Mouse (Mus musculus): ENCODE data around the gene Hecw1. TPM values are rescaled to one million over a fixed set of nuclear protein-coding genes. Genes with fewer than 3 reads are reported as not detected.

Hecw1 gene
- polyA plus RNA-seq, 1 experiment from 2014 or later: 0.12 TPM

- Histone ChIP-seq H3K4me3 (ENCODE audit: low read depth, low read length) (no peak overlapping the region), H3K27ac (ENCODE audit: low read depth) (no peak overlapping the region), H3K4me2 (no peak overlapping the region), H3K4me1 (ENCODE audit: insufficient read depth) (no peaks in the 10 kb centered on the region), H3K27me3 (ENCODE audit: insufficient read depth, low read length) (no peaks in the 10 kb centered on the region), H3K9ac (no peak overlapping the region), H3K36me3 (ENCODE audit: insufficient read depth) (no peaks in the 10 kb centered on the region), H3K9me3 (ENCODE audit: low read depth, low read length) (no peaks in the 10 kb centered on the region)
- DNase-seq (no peak), ATAC-seq (ENCODE audit: insufficient read depth) (no peak)
- TF ChIP-seq CTCF (IDR thresholded peaks at IDR 0.05; ENCODE audit: low read depth): no peak
- 74% methylated on average over 1 of the region's 1 CpGs for WGBS
Measured at GRCm38 (mm10) chr13:14471121-14471520, 51.9 kb downstream of the Hecw1 start.

GRCm38 (mm10) chr13:14467517-14467916 lies 55.5 kb downstream of the Hecw1 start:
- DNase-seq: no peak
- H3K27ac ChIP-seq (ENCODE audit: low read depth): no peak overlapping the region
- no peak for TF ChIP-seq CTCF (IDR thresholded peaks at IDR 0.05; ENCODE audit: low read depth)
- no peaks in the 10 kb centered on the region for H3K9me3 ChIP-seq (ENCODE audit: low read depth, low read length)
- no peak overlapping the region for H3K9ac ChIP-seq
- no peak overlapping the region for H3K4me3 ChIP-seq (ENCODE audit: low read depth, low read length)
- WGBS: 66% methylated on average over 3 of the region's 3 CpGs
- H3K27me3 ChIP-seq (ENCODE audit: insufficient read depth, low read length): no peaks in the 10 kb centered on the region
- no peak overlapping the region for H3K4me2 ChIP-seq
- no peaks in the 10 kb centered on the region for H3K4me1 ChIP-seq (ENCODE audit: insufficient read depth)
- H3K36me3 ChIP-seq (ENCODE audit: insufficient read depth): no peaks in the 10 kb centered on the region
- no peak for ATAC-seq (ENCODE audit: insufficient read depth)

- Histone ChIP-seq H3K4me1 (ENCODE audit: insufficient read depth) (no peaks in the 10 kb centered on the region), H3K27me3 (ENCODE audit: insufficient read depth, low read length) (no peaks in the 10 kb centered on the region), H3K27ac (ENCODE audit: low read depth) (no peak overlapping the region), H3K9ac (no peak overlapping the region), H3K4me3 (ENCODE audit: low read depth, low read length) (no peak overlapping the region), H3K4me2 (no peak overlapping the region), H3K36me3 (ENCODE audit: insufficient read depth) (no peaks in the 10 kb centered on the region), H3K9me3 (ENCODE audit: low read depth, low read length) (no peaks in the 10 kb centered on the region)
- WGBS: 74% methylated on average over 5 of the region's 5 CpGs
- TF ChIP-seq CTCF (IDR thresholded peaks at IDR 0.05; ENCODE audit: low read depth): no peak
- ATAC-seq (ENCODE audit: insufficient read depth) (no peak), DNase-seq (no peak)
Measured at GRCm38 (mm10) chr13:14461036-14461435, 62.0 kb downstream of the Hecw1 start.

GRCm38 (mm10) chr13:14457043-14457442 lies 66.0 kb downstream of the Hecw1 start:
- no peak for TF ChIP-seq CTCF (IDR thresholded peaks at IDR 0.05; ENCODE audit: low read depth)
- H3K4me3 ChIP-seq (ENCODE audit: low read depth, low read length): no peak overlapping the region
- no peaks in the 10 kb centered on the region for H3K4me1 ChIP-seq (ENCODE audit: insufficient read depth)
- H3K27ac ChIP-seq (ENCODE audit: low read depth): no peak overlapping the region
- H3K9me3 ChIP-seq (ENCODE audit: low read depth, low read length): no peaks in the 10 kb centered on the region
- no peak overlapping the region for H3K4me2 ChIP-seq
- no peak overlapping the region for H3K9ac ChIP-seq
- DNase-seq (no peak), ATAC-seq (ENCODE audit: insufficient read depth) (no peak)
- no peaks in the 10 kb centered on the region for H3K27me3 ChIP-seq (ENCODE audit: insufficient read depth, low read length)
- no peaks in the 10 kb centered on the region for H3K36me3 ChIP-seq (ENCODE audit: insufficient read depth)
- 65% methylated on average over 2 of the region's 2 CpGs for WGBS

- Histone ChIP-seq H3K9me3 (ENCODE audit: low read depth, low read length) (no peaks in the 10 kb centered on the region), H3K4me3 (ENCODE audit: low read depth, low read length) (no peak overlapping the region), H3K27ac (ENCODE audit: low read depth) (no peak overlapping the region), H3K4me1 (ENCODE audit: insufficient read depth) (no peaks in the 10 kb centered on the region), H3K27me3 (ENCODE audit: insufficient read depth, low read length) (no peaks in the 10 kb centered on the region), H3K36me3 (ENCODE audit: insufficient read depth) (no peaks in the 10 kb centered on the region), H3K4me2 (no peak overlapping the region), H3K9ac (no peak overlapping the region)
- DNase-seq (no peak), ATAC-seq (ENCODE audit: insufficient read depth) (no peak)
- TF ChIP-seq CTCF (IDR thresholded peaks at IDR 0.05; ENCODE audit: low read depth): no peak
Measured at GRCm38 (mm10) chr13:14439540-14439939, 83.5 kb downstream of the Hecw1 start.

- Histone ChIP-seq H3K36me3 (ENCODE audit: insufficient read depth) (no peaks in the 10 kb centered on the region), H3K4me2 (no peak overlapping the region), H3K27me3 (ENCODE audit: insufficient read depth, low read length) (no peaks in the 10 kb centered on the region), H3K9ac (no peak overlapping the region), H3K4me1 (ENCODE audit: insufficient read depth) (0 out of 2 replicates have a peak, but pooled peaks cover 6% of the 10 kb centered on the region), H3K4me3 (ENCODE audit: low read depth, low read length) (no peak overlapping the region), H3K9me3 (ENCODE audit: low read depth, low read length) (no peaks in the 10 kb centered on the region), H3K27ac (ENCODE audit: low read depth) (no peak overlapping the region)
- 67% methylated on average over 6 of the region's 6 CpGs for WGBS
- ATAC-seq (ENCODE audit: insufficient read depth): no peak
- no peak for TF ChIP-seq CTCF (IDR thresholded peaks at IDR 0.05; ENCODE audit: low read depth)
- no peak for DNase-seq
Measured at GRCm38 (mm10) chr13:14428845-14429553, 94.0 kb downstream of the Hecw1 start.

- H3K4me1 ChIP-seq (ENCODE audit: insufficient read depth): no peaks in the 10 kb centered on the region
- no peaks in the 10 kb centered on the region for H3K27me3 ChIP-seq (ENCODE audit: insufficient read depth, low read length)
- H3K27ac ChIP-seq (ENCODE audit: low read depth): no peak overlapping the region
- WGBS: 58% methylated on average over 2 of the region's 2 CpGs
- no peaks in the 10 kb centered on the region for H3K36me3 ChIP-seq (ENCODE audit: insufficient read depth)
- DNase-seq (no peak), ATAC-seq (ENCODE audit: insufficient read depth) (no peak)
- H3K4me2 ChIP-seq: no peak overlapping the region
- no peaks in the 10 kb centered on the region for H3K9me3 ChIP-seq (ENCODE audit: low read depth, low read length)
- no peak overlapping the region for H3K4me3 ChIP-seq (ENCODE audit: low read depth, low read length)
- TF ChIP-seq CTCF (IDR thresholded peaks at IDR 0.05; ENCODE audit: low read depth): no peak
- no peak overlapping the region for H3K9ac ChIP-seq
Measured at GRCm38 (mm10) chr13:14424836-14425235, 98.2 kb downstream of the Hecw1 start.

Data from lung, embryonic 14.5 days (tissue).